Mouse (Mus musculus) kidney, adult 2 months (tissue): ENCODE measurements around the gene Hes1. TPM values are rescaled to one million over a fixed set of nuclear protein-coding genes. Genes with fewer than 3 reads are reported as not detected.
A peak's percentile ranks its signal among the peaks of the same experiment; 100 is the strongest.

Source experiments
- DNase-seq: peaks from one replicate; pipeline ENCODE4 v3.0.0; 2021
- H3K27ac ChIP-seq: fragments of 200-500 bp; 2 replicates; pipeline ENCODE4 v1.5.1; 2012; ENCODE audit warnings: low read depth, low read length, control low read depth, inconsistent platforms; ENCODE audit not compliant: insufficient read depth
- H3K27me3 ChIP-seq: fragments of 200-500 bp; replicated peaks from 2 replicates; pipeline ENCODE4 v1.6.1; 2012; ENCODE audit warnings: mild to moderate bottlenecking, moderate library complexity, low read length, inconsistent platforms; ENCODE audit not compliant: control insufficient read depth, insufficient read depth
- H3K36me3 ChIP-seq: fragments of 200-500 bp; 2 replicates; pipeline ENCODE4 v1.6.1; 2012; ENCODE audit warnings: mild to moderate bottlenecking, moderate library complexity, low read length, inconsistent platforms; ENCODE audit not compliant: control insufficient read depth, insufficient read depth
- H3K4me1 ChIP-seq: fragments of 200-500 bp; 2 replicates; pipeline ENCODE4 v1.6.1; 2011; ENCODE audit warnings: low read length; ENCODE audit not compliant: control insufficient read depth, insufficient read depth
- H3K4me3 ChIP-seq: fragments of 200-500 bp; 2 replicates; pipeline ENCODE4 v1.5.1; 2011; ENCODE audit warnings: mild to moderate bottlenecking, low read depth, low read length, control low read depth; ENCODE audit not compliant: insufficient read depth
- CTCF ChIP-seq: fragments of 200-500 bp; conservative IDR thresholded peaks from 2 replicates; pipeline ENCODE4 v1.5.1; 2011; ENCODE audit warnings: low read depth, mild to moderate bottlenecking, control low read depth, low read length, moderate library complexity, mixed read lengths; ENCODE audit not compliant: insufficient read depth, insufficient read length
- POLR2A ChIP-seq: fragments of 200-500 bp; IDR thresholded peaks from one replicate; pipeline ENCODE4 v1.6.1; 2011; ENCODE audit warnings: low read depth, low read length, control low read depth
- WGBS: fragments of 180-500 bp; shearing (Covaris S2); methylation state at CpG from one replicate; pipeline ENCODE4 v1.1.7; 2018; 5-methylcytosine and 5-hydroxymethylcytosine counted together
- polyA plus RNA-seq: library from polyadenylated mRNA; depleted of rRNA; stranded (reverse); fragments of >200 nt; gene quantifications from 2 replicates; pipeline ENCODE4 v1.2.3, GENCODE M21; 2012; rRNA removed

The Hes1 gene
- 54.4 and 78.8 TPM in 2 replicates for polyA plus RNA-seq

GRCm38 (mm10) chr16:30063984-30064453 is at the start of gene Hes1:
Gene Hes1 (plus strand): TSS chr16:30064384.
- whole genome bisulfite sequencing: under 1% methylated on average over 56 of the region's 57 CpGs
- peak within 1 kb of the TSS; percentile 96 for H3K27ac ChIP-seq
- peak; percentile 98 for DNase-seq
- peaks cover 18% of the 10 kb centered on the region; the same call in 1 of the 2 replicates for H3K4me1 ChIP-seq
- H3K36me3 ChIP-seq: peaks cover 4% of the 10 kb centered on the region
- H3K27me3 ChIP-seq: no peaks in the 10 kb centered on the region
- H3K4me3 ChIP-seq: peak within 1 kb of the TSS; percentile 80
- TF ChIP-seq CTCF (no peak), POLR2A (no peak)

GRCm38 (mm10) chr16:30016064-30016463 is 48.1 kb upstream of the Hes1 start:
- Histone ChIP-seq H3K4me3 (no peak overlapping the region), H3K27me3 (no peaks in the 10 kb centered on the region), H3K36me3 (no peaks in the 10 kb centered on the region), H3K4me1 (peaks cover 4% of the 10 kb centered on the region; the same call in 1 of the 2 replicates), H3K27ac (no peak overlapping the region)
- DNase-seq: no peak
- TF ChIP-seq CTCF: no peak
- no peak for TF ChIP-seq POLR2A
- WGBS: 69% methylated on average over 3 of the region's 3 CpGs

GRCm38 (mm10) chr16:30020124-30020523 is 44.1 kb upstream of the Hes1 start:
- Histone ChIP-seq H3K4me1 (no peaks in the 10 kb centered on the region), H3K36me3 (no peaks in the 10 kb centered on the region), H3K27me3 (no peaks in the 10 kb centered on the region), H3K4me3 (no peak overlapping the region), H3K27ac (no peak overlapping the region)
- TF ChIP-seq POLR2A: no peak
- no peak for DNase-seq
- 33% methylated on average over 13 of the region's 13 CpGs for WGBS

DNA sequence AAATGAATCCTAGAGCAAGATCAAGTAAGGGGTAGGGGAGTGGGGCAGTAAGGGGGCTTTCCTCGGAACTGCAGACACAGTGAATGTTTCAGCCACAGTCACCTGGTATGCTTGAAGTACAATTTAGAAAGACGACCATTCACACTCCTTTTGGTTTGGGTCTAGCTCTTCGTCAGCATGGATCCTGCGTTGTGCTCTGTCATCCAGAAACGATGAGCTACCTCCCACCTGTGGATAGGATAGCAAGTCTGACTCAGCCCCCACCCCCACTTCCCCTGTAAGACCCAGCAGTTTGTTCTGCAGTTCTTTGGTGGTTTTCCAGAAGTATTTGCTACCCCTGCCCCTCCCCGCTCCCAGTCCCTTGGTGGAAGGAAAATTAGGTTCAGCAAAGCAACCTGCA is 41.8 kb upstream of the Hes1 start:
- DNase-seq: no peak
- Histone ChIP-seq H3K4me3 (no peak overlapping the region), H3K27me3 (no peaks in the 10 kb centered on the region), H3K27ac (no peak overlapping the region), H3K36me3 (no peaks in the 10 kb centered on the region), H3K4me1 (no peaks in the 10 kb centered on the region)
- 80% methylated on average over 6 of the region's 6 CpGs for WGBS
- TF ChIP-seq CTCF (no peak), POLR2A (no peak)

DNA sequence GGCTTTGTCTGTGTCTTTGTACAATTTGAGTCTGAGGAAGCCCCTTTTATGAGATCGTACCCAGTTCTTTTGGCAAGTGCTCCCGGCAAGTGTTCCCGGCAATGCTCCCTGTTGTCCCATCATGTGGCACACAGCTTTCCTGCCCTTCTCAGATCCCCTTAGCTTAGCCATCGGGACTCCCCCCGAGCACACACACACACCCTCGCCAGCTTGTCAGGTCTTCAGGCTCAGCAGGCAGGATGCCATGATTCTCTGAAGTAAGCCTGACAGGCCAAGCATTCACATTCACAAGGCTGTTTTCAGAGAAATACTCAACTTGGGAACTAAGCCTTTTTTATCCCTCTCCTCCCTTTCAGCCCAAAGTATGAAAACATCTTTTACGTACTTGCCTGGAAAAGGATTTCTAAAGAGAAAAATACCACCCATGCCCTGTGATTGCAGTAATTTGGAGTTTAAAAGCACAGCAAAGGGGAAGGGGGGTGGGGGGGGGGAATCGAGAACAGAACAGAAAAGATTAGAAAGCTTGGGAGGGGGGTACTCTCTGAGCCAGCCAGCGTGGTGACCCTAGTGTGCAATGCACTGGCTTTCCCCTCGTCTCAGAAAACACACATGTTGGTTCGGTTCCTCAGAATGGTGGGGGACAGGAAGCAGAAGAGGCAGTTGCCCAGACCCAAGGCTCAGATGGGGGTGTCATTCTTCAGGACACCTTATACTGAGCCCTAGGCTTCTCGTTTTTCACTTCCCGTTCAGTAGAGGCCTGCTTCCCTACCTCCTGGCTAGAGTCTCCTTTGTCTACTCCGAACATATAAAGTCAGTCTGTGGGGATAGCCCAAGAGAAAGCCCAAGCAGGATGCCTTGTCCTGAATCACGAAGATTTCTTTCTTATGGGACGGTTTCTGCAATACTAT is 41.0 kb upstream of the Hes1 start:
- TF ChIP-seq POLR2A (no peak), CTCF (no peak)
- Histone ChIP-seq H3K4me1 (no peaks in the 10 kb centered on the region), H3K4me3 (no peak overlapping the region), H3K27me3 (no peaks in the 10 kb centered on the region), H3K27ac (no peak overlapping the region), H3K36me3 (no peaks in the 10 kb centered on the region)
- WGBS: 86% methylated on average over 16 of the region's 16 CpGs
- no peak for DNase-seq

GRCm38 (mm10) chr16:30024681-30025262 is 39.4 kb upstream of the Hes1 start:
- H3K27ac ChIP-seq: no peak overlapping the region
- TF ChIP-seq CTCF: no peak
- TF ChIP-seq POLR2A: no peak
- DNase-seq: peak; percentile 36
- H3K4me3 ChIP-seq: no peak overlapping the region
- 57% methylated on average over 9 of the region's 9 CpGs for WGBS
- H3K4me1 ChIP-seq: no peaks in the 10 kb centered on the region; the same call in 1 of the 2 replicates
- H3K27me3 ChIP-seq: no peaks in the 10 kb centered on the region
- no peaks in the 10 kb centered on the region for H3K36me3 ChIP-seq

DNA sequence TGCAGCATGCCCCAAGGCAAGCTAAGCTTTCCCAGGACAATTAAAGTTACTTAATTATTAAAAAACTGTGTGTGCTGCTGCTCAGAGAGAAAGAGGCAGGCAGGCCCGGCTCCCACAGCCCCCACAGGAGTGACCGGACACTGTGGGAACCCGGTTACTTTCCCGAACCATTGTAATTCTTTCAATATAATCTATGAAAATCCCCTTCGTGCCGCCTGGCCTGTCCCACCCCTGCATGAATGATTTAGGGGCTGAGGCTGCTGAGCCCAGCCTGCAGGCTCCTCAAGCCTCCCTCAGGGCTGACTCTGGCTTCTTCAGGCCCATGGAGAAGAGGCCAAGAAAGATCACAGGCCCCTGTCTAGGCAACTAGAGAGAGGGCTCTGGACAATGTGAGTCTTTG is 36.0 kb upstream of the Hes1 start:
- 41% methylated on average over 6 of the region's 6 CpGs for WGBS
- H3K27me3 ChIP-seq: no peaks in the 10 kb centered on the region

More for the DNA sequence above, 36.0 kb upstream of the Hes1 start:
- no peak for TF ChIP-seq POLR2A
- TF ChIP-seq CTCF: no peak
- H3K36me3 ChIP-seq: no peaks in the 10 kb centered on the region
- peak; percentile 36 for DNase-seq
- no peak overlapping the region for H3K27ac ChIP-seq
- no peaks in the 10 kb centered on the region; the same call in 1 of the 2 replicates for H3K4me1 ChIP-seq
- no peak overlapping the region for H3K4me3 ChIP-seq
